Mouse (Mus musculus) layer of hippocampus, postnatal 10 days (tissue): ENCODE measurements around the gene Wipf2. TPM values are rescaled to one million over a fixed set of nuclear protein-coding genes. Genes with fewer than 3 reads are reported as not detected.
A peak's percentile ranks its signal among the peaks of the same experiment; 100 is the strongest.
"Not testable (repeated sequence)": the region's sequence is repeated elsewhere in the genome, so short reads cannot be mapped to it uniquely, and the experiment has no call there.

ENCODE experiments used
- DNase-seq, 2 experiments: peaks; one replicate each; pipeline ENCODE4 v3.0.0; 2021; ENCODE audit warnings: low spot score in 2 of 2
- total RNA-seq, 2 experiments: library from RNA; stranded (reverse); gene quantifications; 2 replicates each; pipeline ENCODE4 v1.2.3; 2021

The Wipf2 gene
- total RNA-seq, 2 experiments from 2014 or later: 29.7 to 30.9 TPM

DNA sequence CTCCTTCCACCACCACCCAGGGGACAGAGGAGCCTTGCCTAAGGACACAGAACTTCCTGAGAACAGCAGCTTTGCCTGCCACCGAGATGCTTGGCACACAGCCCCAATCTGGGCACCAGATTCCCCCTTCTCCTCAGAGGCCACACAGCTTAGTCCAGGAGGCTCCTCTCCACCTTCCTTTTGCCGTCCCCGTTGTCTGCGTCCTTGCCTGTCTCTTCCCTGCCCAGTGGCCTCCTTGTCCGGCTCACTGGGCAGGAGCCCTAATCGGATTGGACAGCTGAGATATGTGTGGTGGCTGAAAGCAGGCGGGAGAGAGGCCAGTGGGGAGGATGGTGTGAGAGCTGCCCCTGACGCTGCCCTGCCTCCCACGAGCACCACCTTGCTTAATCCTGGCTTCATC, 66.1 kb downstream of the Wipf2 start:
- no peak for DNase-seq

DNA sequence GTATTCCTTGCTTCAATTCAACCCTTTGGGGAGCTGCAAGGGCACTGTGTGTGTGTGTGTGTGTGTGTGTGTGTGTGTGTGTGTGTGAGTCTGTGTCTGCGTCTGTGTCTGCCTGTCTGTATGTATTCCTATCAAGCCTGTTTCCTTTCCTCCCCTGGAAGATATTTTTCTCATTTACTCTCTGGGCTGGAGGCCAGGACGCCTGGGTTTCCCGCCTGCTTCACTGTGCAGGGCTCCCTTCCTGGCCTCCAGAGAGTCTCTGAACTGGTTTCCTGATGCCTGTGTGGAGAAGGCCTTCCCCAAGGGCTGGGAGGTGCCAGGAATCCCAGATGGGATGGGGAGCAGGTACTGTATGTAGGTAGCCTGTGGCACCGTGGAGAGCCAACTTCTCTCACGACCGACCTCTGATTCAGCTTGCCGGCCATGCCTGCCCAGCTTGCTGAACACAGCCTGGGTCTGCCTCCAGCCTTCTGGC, 66.7 kb downstream of the Wipf2 start:
- no peak for DNase-seq

DNA sequence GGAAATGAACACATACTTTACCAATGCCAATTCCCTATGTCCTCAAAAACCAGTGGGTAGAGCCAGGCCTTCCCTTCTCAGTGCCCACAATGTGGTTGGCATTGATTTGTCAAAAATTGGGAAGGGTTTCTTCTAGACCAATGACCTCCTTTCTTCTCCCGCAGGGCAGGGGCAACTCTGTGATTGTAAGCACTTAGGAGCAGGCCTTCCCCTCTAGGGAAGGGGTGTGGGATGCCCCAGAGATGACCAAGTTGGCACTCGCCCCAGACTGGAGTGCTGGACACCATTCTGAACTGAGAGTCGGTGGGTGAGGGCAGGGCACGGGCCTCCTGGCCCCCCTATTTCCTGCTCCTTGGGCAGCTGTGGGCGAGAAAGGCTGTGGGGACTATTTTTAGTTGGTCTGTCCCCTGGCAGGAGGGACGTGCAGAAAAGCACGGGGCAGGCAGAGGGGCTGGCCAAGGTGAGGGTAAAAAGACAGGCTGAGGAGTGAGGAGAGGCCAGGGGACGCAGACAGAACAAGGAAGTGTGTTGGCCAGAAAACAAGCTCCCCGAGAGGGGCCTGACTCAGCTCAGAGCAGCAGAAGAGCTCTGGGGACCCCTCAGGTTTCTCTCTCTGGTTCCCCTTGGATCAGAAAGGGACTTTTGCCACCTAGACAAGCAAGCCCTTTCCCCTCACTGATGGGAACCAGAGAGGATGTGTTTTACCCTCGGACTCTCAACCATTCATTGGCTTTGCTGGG, 67.5 kb downstream of the Wipf2 start:
- DNase-seq: no peak

DNA sequence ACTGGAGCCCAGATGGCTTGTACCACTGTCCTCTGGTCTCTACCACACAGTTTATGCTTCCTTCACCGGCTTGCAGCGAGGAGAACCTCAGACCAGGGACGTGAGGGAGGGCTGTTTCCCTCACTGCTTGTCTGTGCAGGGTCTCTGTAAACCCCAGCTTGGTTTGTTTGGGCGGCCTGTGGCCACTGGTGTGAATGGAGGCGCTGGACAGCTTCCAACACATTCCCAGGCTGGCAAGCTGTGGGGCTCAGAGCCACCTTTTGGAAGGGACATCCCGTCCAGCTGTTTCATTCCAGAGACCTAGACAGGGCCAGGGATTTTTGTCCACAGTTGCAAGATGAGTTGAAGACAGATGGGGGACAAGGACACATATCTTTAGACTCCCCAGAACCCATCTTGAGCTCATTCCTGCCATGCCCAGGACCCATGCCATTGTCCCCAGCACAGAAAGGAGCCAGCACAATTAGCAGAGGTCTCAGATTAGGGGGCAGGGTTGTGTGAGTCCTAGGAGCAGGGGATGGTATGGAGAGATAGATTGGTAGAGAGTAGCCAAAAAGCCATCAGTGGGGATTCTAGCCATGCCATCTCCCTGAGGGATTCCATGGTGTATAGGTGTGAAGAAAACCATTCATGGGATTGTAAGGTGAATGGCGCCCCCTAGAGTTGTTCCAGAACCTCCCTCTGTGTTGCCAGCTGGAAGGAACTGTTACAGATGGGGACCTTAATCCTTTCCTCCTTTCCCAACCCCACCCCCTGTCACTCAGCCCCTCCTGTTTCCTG, 68.3 kb downstream of the Wipf2 start:
- peak; percentile 59 to 67 for DNase-seq

DNA sequence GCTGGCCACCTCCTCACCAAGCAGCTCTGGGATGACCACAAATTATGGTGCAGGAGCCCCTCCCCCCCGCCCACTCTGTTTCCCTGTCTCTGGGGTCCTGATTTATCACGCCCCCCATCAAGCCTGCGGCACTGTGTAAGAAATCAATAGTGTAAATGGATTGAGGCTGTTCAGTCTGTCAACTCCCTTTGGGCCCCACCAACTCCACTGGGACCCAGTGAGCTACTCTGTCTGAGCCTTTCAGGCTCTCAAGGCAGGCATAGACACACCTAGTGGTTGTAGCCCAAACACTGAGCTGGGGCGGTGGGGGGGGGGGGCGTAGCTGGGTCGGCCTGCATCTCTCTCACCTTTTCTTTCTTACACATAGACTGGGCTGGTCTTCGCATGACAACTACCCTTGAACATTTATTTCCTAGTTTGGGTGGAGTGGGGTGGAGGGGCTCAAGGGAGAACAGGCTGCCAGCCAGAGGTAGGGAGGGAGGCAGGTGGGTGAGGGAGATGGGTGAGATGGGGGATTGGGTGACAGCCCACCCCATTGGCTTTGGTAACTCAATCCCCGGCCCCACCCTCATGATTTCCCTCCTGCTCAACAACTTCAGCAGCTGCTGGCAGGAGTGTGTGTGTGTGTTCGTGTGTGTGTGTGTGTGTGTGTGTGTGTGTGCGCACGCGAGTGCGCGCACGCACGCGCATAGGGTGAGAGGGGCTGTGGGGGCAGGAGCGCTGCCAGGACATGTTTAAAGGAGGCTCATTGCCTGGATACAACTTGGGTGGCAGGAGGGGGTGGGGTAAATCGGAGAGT, 69.1 kb downstream of the Wipf2 start:
- no peak for DNase-seq

DNA sequence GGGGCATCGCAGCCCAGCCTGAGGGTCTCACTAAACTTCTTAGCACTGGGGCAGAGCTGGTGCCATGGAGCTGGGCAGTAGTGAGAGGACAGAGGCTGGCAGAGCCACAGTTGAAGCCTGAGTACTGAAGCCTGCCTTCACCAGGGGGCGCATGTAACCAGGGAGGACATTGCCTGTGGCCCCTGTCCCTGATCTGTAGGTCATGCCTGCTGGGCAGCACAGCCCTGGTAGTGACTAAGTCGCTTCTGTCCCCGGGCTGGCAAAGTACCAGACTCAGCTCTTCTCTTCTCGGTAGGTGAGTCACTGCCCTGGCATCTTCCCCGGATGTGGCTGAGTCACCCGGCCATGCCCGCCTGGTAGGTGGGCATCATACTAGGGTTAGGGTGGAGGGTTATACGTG, 69.7 kb downstream of the Wipf2 start:
- peak in 1 of 2 experiments; percentile 68 for DNase-seq

DNA sequence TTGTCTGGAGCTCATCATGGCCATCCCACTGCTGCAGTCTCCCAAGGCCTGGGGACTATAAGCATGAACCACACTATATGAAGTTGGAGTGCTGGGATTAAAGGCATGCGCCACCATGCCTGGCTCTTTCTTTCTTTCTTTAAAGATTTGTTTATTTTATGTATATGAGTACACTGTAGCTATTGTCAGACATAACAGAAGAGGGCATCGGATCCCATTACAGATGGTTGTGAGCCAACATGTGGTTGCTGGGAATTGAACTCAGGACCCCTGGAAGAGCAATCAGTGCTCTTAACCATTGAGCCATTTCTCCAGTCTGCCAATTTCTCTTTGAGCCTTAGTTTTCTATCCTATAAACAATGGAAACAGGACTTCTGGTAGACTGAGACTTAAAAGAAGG, 70.4 kb downstream of the Wipf2 start:
- DNase-seq: not testable (repeated sequence)

DNA sequence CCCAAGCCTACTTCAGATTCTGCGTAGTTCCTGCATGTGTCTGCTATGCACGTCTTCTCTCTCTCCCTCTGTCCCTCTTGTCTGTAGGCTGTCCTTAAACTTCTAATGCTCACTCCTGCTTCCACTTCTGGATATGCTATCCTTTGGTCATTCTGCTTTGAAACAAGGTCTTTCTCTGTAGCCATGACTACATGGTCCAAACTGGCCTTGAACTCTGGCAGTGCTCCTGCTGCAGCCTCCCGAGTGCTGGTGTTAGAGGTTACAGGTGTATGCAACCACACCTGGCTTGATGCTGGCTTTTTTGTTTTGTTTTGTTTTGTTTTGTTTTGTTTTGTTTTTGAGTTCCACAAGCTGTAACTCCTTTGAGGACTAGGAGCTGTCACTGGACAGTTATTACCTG, 70.9 kb downstream of the Wipf2 start:
- no peak for DNase-seq

DNA sequence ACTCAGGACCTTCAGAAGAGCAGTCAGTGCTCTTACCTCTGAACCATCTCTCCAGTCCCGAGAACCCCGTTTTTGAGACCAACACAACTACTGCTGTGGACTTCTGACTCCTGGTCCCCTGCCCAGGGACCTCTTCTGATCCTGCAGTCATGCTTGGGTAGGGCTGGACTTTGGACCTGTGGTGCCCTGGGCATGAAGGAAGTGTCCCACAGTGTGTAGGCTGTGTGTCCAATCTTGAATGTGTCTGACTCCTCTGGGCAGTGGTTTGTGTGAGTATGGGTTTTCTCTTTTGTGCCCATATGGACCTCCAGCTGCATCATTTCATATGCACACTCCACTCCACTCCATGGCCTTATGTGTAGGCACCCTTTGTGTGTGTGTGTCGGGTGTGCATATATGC, 71.7 kb downstream of the Wipf2 start:
- DNase-seq: no peak

DNA sequence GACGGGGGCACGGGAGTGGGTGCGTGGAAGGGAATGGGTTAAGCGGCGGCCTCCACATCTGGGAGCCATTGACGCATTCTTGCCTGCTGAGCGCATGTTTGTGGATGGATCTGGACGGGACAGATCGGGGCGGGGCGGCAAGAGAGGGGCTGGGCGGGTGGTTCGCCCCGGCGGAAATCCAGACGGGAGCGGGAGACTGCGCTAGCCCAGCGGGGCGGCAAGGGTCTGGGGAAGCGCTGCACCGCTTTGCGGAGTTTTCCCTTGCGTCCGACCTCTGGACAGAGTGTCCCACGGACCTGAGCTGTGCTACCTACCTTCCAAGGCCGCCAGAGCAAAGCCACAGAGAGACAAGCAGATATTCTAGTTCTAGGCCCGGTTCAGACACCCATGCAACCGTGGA, 72.7 kb downstream of the Wipf2 start:
- DNase-seq: no peak

DNA sequence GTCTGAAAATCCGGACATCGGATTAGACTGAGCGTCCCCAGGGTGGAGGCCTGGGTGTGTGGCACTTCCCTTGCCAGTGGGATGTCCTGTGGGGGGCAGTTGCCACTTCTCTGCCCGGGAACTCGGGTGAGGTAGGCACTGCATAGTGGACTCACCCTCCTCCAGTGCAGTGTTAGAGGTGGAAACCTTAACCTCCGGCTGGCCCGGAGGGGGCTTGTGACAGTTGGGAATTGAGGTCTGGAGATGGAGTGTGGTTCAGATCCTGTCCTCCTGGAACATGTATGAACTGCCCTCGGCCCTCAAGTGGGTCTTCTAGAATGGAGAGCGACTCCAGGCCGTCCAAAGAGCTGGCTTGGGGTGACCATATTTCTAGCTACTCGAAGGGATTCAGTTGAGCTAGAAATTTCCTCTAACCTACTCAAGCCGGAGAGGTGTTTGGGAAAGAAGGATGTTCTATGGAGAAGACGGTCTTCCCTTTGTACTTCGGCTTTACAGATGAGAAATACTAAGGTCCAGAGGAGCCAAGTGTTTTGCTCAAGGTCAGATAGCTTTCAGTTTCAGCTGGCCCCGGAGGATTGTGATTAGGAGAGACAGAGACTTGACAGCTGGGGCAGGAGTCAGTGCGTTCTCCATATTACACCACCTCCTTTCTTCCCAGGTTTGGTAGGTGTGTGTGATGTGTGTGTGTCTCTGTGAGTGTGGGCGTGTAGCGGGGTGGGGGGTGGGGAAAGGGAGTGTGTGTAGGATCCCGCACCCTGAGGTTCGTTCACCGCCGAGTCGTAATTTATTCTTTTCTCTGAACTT, 73.4 kb downstream of the Wipf2 start:
- DNase-seq: no peak

DNA sequence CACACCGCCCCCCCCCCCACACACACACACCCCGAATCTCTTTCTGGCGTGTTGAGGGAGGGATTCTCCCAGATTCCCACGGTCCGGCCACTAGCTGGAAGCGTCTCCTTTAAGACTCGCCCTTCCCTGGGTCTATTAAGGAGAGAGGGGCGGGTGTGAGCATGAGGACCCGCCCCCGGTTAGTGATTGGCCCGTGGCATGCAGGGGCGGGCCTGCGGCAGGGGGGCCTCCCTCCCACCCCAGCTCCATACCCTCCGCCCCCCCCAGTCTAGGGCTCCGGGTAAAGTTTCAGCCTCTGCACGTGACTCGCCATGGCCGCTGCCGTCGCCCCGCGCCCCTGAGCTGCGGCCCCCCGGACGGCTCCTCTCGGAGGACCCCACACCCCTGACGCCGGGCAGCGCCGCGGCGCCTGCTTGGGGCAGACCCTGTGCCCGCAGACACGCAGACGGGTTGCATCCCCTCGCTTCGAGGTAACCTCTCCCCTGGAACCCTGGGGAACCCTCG, 74.0 kb downstream of the Wipf2 start:
- DNase-seq: peak in 1 of 2 experiments; percentile 76

DNA sequence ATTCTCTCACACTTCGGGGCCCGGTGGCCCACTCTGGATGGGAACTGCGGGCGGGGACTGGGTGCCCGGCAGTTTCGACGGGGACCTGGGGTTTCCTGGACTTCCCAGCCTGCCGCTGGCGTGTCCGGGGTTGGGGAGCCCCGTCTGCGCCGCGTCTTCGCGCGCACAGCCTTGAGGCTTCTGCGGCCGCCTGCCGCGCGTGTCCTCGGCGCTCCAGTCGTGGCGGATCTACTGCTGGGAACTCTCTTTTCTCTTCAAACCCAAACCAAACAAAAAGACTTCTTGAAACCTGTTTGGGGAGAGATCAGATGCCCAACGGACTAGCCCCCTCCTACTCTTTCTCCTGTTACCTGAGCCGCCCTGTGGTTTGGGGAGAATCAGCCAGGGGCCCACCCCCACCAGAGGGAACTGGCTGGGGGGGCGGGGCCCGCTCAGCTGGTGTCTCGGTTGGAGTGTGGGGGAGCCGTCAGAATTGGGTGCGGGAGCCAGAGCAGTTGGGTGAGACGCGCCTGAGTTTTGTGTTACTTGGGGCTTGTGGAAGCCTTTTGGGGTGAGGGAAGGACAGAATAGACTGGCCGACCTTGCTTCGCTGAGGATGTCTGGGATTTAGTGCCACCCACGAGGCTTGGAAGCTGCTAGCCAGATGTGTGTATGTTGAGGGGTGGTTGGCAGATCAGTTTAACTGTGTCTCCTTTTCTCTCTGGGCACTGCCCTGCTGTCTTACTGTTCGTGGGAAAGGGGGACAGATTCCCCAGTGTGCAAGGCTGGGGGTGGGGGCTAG, 74.7 kb downstream of the Wipf2 start:
- DNase-seq: peak in 1 of 2 experiments; percentile 57

DNA sequence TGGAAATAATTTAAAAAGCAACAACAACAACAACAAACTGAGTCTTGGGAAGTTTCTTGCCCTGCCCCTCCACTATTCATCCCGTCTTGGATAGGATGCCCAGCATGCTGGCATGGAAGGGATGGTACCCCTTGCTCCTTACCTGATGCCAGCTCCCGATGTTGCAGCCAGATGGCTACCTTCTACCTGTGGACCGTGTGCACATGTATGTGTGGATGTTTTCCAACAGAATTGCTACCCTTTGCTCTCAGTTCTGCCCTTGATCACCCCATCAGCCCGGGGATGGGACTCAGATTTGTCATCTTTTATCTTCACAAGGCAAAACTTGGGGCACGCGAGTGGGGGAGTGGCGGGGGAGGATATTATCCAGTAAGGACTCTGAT, 75.3 kb downstream of the Wipf2 start:
- no peak for DNase-seq

DNA sequence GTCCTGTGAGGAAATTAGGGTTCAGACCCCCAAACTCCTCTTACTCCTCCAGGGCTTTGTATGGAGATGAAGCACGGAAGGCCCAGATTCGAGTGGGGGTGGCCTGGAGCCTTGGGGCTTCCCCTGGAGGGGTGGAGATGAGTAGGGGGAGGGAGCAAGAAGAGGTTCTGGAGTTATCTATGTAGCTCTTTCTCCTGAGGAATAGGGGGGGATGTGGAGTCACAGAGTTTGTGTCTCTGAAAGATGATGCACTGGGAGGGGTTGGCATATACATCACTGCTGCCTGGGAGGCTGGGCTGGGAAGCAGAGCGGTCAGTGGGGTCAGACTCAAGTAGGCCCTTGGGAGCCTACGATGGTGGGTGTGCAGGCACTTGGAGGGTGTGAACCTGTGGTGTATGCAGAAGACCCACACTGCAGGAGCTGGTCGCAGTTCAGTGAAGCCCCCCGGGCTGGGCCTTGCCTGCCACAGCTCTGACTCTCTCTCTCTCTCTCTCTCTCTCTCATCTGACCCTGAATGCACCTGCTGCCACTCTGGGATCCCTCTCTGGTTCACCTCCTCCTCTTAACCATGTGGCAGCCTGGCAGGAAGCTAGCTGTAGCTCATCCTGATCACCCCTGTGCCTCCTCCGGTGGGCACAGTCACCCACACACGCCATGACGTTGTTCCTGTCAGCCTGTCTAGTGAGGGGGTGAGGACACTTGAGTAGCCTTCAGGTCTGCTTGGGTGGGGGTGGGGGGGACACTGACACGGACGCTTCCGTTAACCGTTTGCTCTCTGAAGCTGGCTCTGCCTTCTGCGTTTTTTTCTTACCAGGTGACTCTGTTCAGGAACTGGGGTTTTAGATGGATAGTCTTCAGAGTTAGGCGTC, 75.9 kb downstream of the Wipf2 start:
- no peak for DNase-seq

DNA sequence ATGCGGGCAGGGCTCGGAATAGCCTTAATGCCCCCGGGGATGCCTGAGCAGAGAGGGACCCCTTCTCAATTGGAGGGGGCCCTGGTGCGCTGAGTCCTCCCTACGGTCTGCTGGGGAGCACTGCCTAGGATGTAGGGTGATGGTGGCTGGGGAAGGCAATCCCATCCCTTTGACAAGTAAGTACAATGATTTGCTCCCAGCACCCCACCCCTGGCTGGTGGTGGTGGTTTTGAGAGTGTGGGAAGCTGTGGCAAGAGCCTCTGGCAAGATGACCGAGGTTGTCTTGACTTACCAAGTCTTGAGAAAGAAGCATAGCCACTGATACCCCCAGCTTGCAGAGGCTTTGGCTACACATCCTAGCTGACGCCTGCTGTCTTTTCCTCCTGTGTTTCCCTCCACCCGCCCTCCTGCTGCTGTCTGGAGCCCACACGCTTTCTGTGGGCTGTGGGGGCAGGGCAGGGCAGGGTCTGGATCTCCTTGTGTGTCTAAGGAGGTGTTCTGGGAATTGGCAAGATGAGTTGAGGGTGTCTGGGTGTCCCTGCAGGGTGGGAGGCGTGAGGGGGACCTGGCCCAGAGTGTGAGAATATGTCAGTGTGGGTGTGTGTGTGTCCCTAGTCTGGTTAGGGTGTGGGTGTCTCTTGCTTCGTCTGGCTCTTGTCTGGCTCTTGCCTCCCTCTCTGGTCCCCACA, 76.7 kb downstream of the Wipf2 start:
- no peak for DNase-seq

DNA sequence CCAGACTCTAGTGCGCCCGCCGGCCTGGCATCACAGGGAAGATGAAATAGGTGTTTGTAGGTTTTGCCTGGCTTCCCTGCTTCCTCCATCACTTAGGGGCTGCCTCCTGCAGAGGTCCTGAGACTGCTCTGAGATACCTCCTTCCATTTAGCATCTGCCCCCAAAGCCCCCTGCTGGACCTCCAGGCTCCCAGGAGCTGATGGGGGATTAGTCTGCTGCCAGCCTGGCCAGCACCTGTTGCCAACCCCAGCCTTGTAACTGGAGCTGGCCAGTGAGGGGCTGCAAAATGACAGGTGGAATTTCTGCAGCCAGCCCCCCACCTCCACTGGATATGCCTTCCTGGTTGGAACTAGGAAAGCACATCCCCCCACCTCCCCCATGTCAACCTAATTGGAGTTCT, 77.3 kb downstream of the Wipf2 start:
- no peak for DNase-seq

DNA sequence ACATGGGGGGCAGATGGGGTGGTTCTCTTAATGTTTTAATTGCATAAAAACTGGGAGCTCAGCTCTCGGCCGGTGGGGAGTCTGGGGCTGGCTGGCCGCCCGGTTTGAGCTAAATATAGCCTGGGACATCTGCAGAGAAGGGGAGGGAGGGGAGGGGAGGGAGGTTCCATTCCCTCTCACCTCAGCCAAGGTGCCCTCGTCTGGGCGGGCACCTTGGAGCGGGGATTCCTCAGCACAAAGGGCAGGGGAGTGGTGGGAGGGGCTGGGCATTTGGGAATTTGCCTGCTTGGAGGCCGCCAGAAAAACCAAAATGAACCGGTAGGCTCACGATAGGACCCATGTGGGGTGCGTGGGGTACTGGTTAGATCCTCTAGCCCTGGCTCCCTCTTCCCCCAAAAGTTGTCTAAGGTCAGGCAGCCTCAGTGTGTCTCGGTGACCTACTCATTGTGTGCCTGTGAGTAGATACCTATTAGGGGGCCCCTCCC, 77.9 kb downstream of the Wipf2 start:
- peak; percentile 64 to 77 for DNase-seq
